Mouse (Mus musculus) MEL (cell line): ENCODE data around the gene Mrpl2. TPM values are rescaled to one million over a fixed set of nuclear protein-coding genes. Genes with fewer than 3 reads are reported as not detected.

Experiments used
- DNase-seq: peaks from one replicate; pipeline ENCODE4 v3.0.0; 2011; ENCODE audit warnings: low read depth, low spot score
- H3K27ac ChIP-seq: 2 replicates; pipeline ENCODE4 v1.5.1; 2012; ENCODE audit warnings: low read depth, mild to moderate bottlenecking, control low read depth, low read length, moderate library complexity; ENCODE audit not compliant: control insufficient read depth
- H3K27me3 ChIP-seq, 2 experiments: fragments of 150-350 bp in 1 of 2; sonication (generic) in 1 of 2; 2 replicates each; pipeline ENCODE4 v1.6.1; 2012; ENCODE audit warnings: low read length in 2 of 2, mild to moderate bottlenecking in 2 of 2, improper control_type of control experiment in 1 of 2, moderate library complexity in 1 of 2; ENCODE audit not compliant: insufficient read depth in 2 of 2, control insufficient read depth in 1 of 2
- H3K36me3 ChIP-seq, 2 experiments: 2 replicates each; pipeline ENCODE4 v1.6.1; 2012 to 2014; ENCODE audit warnings: low read length in 2 of 2, improper control_type of control experiment in 1 of 2, inconsistent platforms in 1 of 2, mild to moderate bottlenecking in 1 of 2; ENCODE audit not compliant: insufficient read depth in 2 of 2, control insufficient read depth in 1 of 2
- H3K4me1 ChIP-seq, 2 experiments: fragments of 150-350 bp in 1 of 2; sonication (generic) in 1 of 2; 2 replicates each; pipeline ENCODE4 v1.6.1; 2012; ENCODE audit warnings: low read length in 2 of 2, improper control_type of control experiment in 1 of 2, mild to moderate bottlenecking in 1 of 2; ENCODE audit not compliant: insufficient read depth in 2 of 2, control insufficient read depth in 1 of 2
- H3K4me3 ChIP-seq, 2 experiments: fragments of 150-350 bp in 1 of 2; sonication (generic) in 1 of 2; 2 replicates each; pipeline ENCODE4 v1.5.1; 2012; ENCODE audit warnings: low read depth in 2 of 2, low read length in 2 of 2, mild to moderate bottlenecking in 2 of 2, moderate library complexity in 2 of 2, control low read depth in 1 of 2, improper control_type of control experiment in 1 of 2; ENCODE audit not compliant: control insufficient read depth in 1 of 2, insufficient read depth in 1 of 2
- H3K79me2 ChIP-seq: 2 replicates; pipeline ENCODE4 v1.6.1; 2012; ENCODE audit warnings: mild to moderate bottlenecking, low read length, moderate library complexity; ENCODE audit not compliant: control insufficient read depth, poor library complexity, insufficient read depth
- H3K9ac ChIP-seq: 2 replicates; pipeline ENCODE4 v1.6.1; 2012; ENCODE audit warnings: low read depth, mild to moderate bottlenecking, control low read depth, low read length, moderate library complexity; ENCODE audit not compliant: control insufficient read depth, poor library complexity, severe bottlenecking
- H3K9me3 ChIP-seq: fragments of 150-350 bp; sonication (generic); replicated peaks from 2 replicates; pipeline ENCODE4 v1.6.1; 2012; ENCODE audit warnings: mild to moderate bottlenecking, low read length, improper control_type of control experiment, moderate library complexity; ENCODE audit not compliant: insufficient read depth
- BHLHE40 ChIP-seq: IDR thresholded peaks from 2 replicates; pipeline ENCODE4 v1.6.1; 2012; ENCODE audit warnings: low read depth, mild to moderate bottlenecking, inconsistent platforms, low read length, improper control_type of control experiment, borderline replicate concordance
- CHD2 ChIP-seq: IDR thresholded peaks from 2 replicates; pipeline ENCODE4 v1.6.1; 2011; ENCODE audit warnings: low read length, improper control_type of control experiment
- CTCF ChIP-seq, 3 experiments: IDR thresholded peaks in 2 of 3; conservative IDR thresholded peaks in 1 of 3; 2 replicates each; pipeline ENCODE4 v1.5.1; 2011 to 2012; ENCODE audit warnings: low read length in 3 of 3, low read depth in 2 of 3, mild to moderate bottlenecking in 2 of 3, improper control_type of control experiment in 1 of 3, inconsistent platforms in 1 of 3, mixed read lengths in 1 of 3, moderate library complexity in 1 of 3; ENCODE audit not compliant: control insufficient read depth in 1 of 3, insufficient read depth in 1 of 3, poor library complexity in 1 of 3, severe bottlenecking in 1 of 3
- EP300 ChIP-seq, 2 experiments: IDR thresholded peaks; 2 replicates each; pipeline ENCODE4 v1.6.1; 2011; ENCODE audit warnings: improper control_type of control experiment in 2 of 2, low read length in 2 of 2, low read depth in 1 of 2, mild to moderate bottlenecking in 1 of 2
- ETS1 ChIP-seq: IDR thresholded peaks from 2 replicates; pipeline ENCODE4 v1.6.1; 2012; ENCODE audit warnings: low read depth, mild to moderate bottlenecking, inconsistent platforms, low read length, improper control_type of control experiment, moderate library complexity
- GABPA ChIP-seq: IDR thresholded peaks from 2 replicates; pipeline ENCODE4 v1.6.1; 2012; ENCODE audit warnings: low read depth, mild to moderate bottlenecking, inconsistent platforms, low read length, improper control_type of control experiment, moderate library complexity
- GATA1 ChIP-seq: IDR thresholded peaks from 2 replicates; pipeline ENCODE4 v1.6.1; 2011; ENCODE audit warnings: low read depth, low read length, improper control_type of control experiment
- HCFC1 ChIP-seq: IDR thresholded peaks from 2 replicates; pipeline ENCODE4 v1.6.1; 2012; ENCODE audit warnings: low read depth, mild to moderate bottlenecking, inconsistent platforms, low read length, improper control_type of control experiment, moderate library complexity
- KAT2A ChIP-seq: conservative IDR thresholded peaks from 2 replicates; pipeline ENCODE4 v1.6.1; 2012; ENCODE audit warnings: low read depth, low read length, improper control_type of control experiment, inconsistent platforms
- MAFK ChIP-seq: IDR thresholded peaks from 2 replicates; pipeline ENCODE4 v1.6.1; 2011; ENCODE audit warnings: low read depth, mild to moderate bottlenecking, low read length, improper control_type of control experiment, borderline replicate concordance
- MAX ChIP-seq: IDR thresholded peaks from 2 replicates; pipeline ENCODE4 v1.6.1; 2011; ENCODE audit warnings: low read length, improper control_type of control experiment
- MXI1 ChIP-seq: IDR thresholded peaks from 2 replicates; pipeline ENCODE4 v1.6.1; 2011; ENCODE audit warnings: mild to moderate bottlenecking, low read depth, low read length, improper control_type of control experiment
- MYB ChIP-seq: IDR thresholded peaks from 2 replicates; pipeline ENCODE4 v1.6.1; 2011; ENCODE audit warnings: mild to moderate bottlenecking, low read depth, low read length, improper control_type of control experiment
- MYC ChIP-seq: IDR thresholded peaks from 2 replicates; pipeline ENCODE4 v1.6.1; 2011; ENCODE audit warnings: low read depth, mild to moderate bottlenecking, low read length, improper control_type of control experiment, moderate library complexity
- NRF1 ChIP-seq: IDR thresholded peaks from 2 replicates; pipeline ENCODE4 v1.6.1; 2014; ENCODE audit warnings: low read depth, mild to moderate bottlenecking, inconsistent platforms, low read length, improper control_type of control experiment, moderate library complexity; ENCODE audit not compliant: poor library complexity, insufficient read depth, severe bottlenecking
- POLR2AphosphoS2 ChIP-seq: IDR thresholded peaks from 2 replicates; pipeline ENCODE4 v1.6.1; 2011; ENCODE audit warnings: low read length, improper control_type of control experiment
- POLR2AphosphoS5 ChIP-seq: IDR thresholded peaks from 2 replicates; pipeline ENCODE4 v1.6.1; 2012; ENCODE audit warnings: low read depth, borderline replicate concordance, mild to moderate bottlenecking, inconsistent platforms, low read length, moderate library complexity, mixed read lengths
- RAD21 ChIP-seq: IDR thresholded peaks from 2 replicates; pipeline ENCODE4 v1.6.1; 2011; ENCODE audit warnings: mild to moderate bottlenecking, low read depth, low read length, improper control_type of control experiment
- RCOR1 ChIP-seq: IDR thresholded peaks from 2 replicates; pipeline ENCODE4 v1.6.1; 2012; ENCODE audit warnings: low read depth, mild to moderate bottlenecking, inconsistent platforms, low read length, improper control_type of control experiment
- SIN3A ChIP-seq: IDR thresholded peaks from 2 replicates; pipeline ENCODE4 v1.6.1; 2012; ENCODE audit warnings: low read length, improper control_type of control experiment, inconsistent platforms
- SMC3 ChIP-seq: IDR thresholded peaks from 2 replicates; pipeline ENCODE4 v1.6.1; 2011; ENCODE audit warnings: low read depth, low read length, improper control_type of control experiment
- TAL1 ChIP-seq: IDR thresholded peaks from 2 replicates; pipeline ENCODE4 v1.6.1; 2012; ENCODE audit warnings: mild to moderate bottlenecking, inconsistent platforms, low read length, moderate library complexity, mixed read lengths
- TBP ChIP-seq: IDR thresholded peaks from 2 replicates; pipeline ENCODE4 v1.8.0; 2011; ENCODE audit warnings: low read depth, low read length, improper control_type of control experiment
- TCF12 ChIP-seq: IDR thresholded peaks from 2 replicates; pipeline ENCODE4 v1.6.1; 2014; ENCODE audit warnings: low read depth, mild to moderate bottlenecking, inconsistent platforms, low read length, improper control_type of control experiment, moderate library complexity
- UBTF ChIP-seq: IDR thresholded peaks from 2 replicates; pipeline ENCODE4 v1.6.1; 2012; ENCODE audit warnings: low read depth, mild to moderate bottlenecking, inconsistent platforms, low read length, improper control_type of control experiment, moderate library complexity, borderline replicate concordance; ENCODE audit not compliant: insufficient read depth
- USF1 ChIP-seq: IDR thresholded peaks from 2 replicates; pipeline ENCODE4 v1.6.1; 2014; ENCODE audit warnings: low read depth, mild to moderate bottlenecking, inconsistent platforms, low read length, improper control_type of control experiment, moderate library complexity
- USF2 ChIP-seq, 2 experiments: IDR thresholded peaks; 2 replicates each; pipeline ENCODE4 v1.6.1; 2011 to 2012; ENCODE audit warnings: improper control_type of control experiment in 2 of 2, low read length in 2 of 2, borderline replicate concordance in 1 of 2, inconsistent platforms in 1 of 2, low read depth in 1 of 2, mild to moderate bottlenecking in 1 of 2; ENCODE audit not compliant: insufficient read depth in 1 of 2
- ZC3H11A ChIP-seq: IDR thresholded peaks from 2 replicates; pipeline ENCODE4 v1.6.1; 2012; ENCODE audit warnings: low read depth, mild to moderate bottlenecking, inconsistent platforms, low read length, improper control_type of control experiment
- ZKSCAN1 ChIP-seq: IDR thresholded peaks from 2 replicates; pipeline ENCODE4 v1.6.1; 2012; ENCODE audit warnings: low read depth, mild to moderate bottlenecking, inconsistent platforms, low read length, improper control_type of control experiment, moderate library complexity
- ZNF384 ChIP-seq: IDR thresholded peaks from 2 replicates; pipeline ENCODE4 v1.6.1; 2012; ENCODE audit warnings: low read depth, mild to moderate bottlenecking, inconsistent platforms, low read length, improper control_type of control experiment
- polyA plus RNA-seq, 2 experiments: library from polyadenylated mRNA; stranded (reverse) in 1 of 2; unstranded in 1 of 2; fragments of >175 nt in 1 of 2; fragments of >200 nt in 1 of 2; gene quantifications; 2 replicates each; pipeline versions ENCODE4 v1.2.1 to v1.2.4; 2012; ENCODE audit warnings: low replicate concordance in 2 of 2, low read depth in 1 of 2; ENCODE audit not compliant: insufficient read length in 2 of 2, insufficient read depth in 1 of 2, missing spikeins in 1 of 2
- total RNA-seq: library from RNA; depleted of rRNA; stranded (reverse); fragments of 300-350 nt; gene quantifications from 2 replicates; pipeline ENCODE4 v1.2.3, GENCODE M21; 2012

Gene Mrpl2
- total and polyA plus RNA-seq, 3 experiments = 207 to 237 TPM; not detected in 1

DNA sequence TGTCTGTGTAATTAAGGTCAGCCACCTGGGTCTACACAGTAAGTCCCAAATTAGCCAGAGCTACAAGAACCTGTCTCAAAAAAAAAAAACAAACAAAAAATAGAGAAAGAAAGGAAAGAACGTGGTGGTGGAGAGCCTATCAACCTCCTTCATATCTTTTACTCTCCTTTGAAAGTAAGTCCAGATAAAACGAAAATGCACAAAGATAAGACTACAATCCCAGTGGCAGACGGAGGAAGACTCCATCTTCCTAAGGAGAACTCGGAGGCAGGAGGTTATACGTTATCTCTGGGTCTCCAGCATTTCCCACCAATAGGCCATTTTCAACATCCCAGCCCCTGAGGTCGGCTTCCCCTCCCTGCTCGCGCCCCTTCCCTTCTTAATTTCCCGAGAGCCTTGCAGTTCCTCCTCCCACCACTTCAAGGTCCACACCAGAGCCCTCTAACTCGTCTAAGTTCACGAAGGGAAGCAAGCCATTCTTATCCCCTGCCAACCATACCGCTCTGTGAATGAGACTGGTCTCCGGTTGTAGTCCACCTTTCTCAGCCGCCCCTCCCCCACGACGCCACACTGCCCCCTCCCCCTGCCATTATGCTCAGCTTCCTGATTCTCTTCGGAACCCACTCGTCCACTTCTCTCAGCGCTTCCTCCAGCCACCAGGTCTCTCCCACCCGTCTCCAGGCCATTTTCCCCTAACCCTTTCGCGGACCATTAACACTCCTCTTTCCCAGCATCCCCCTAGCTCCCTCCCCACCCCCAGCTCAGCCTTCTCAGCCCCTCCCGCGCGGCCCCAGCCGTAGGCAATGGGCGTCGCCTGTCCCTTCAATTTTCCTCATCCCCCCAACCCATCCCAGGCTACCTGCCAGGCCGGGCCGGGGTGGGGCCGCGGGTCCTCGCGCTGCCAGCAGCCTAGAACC is 34.1 kb downstream of the Mrpl2 start (continued):
- TF ChIP-seq CHD2 (peak; percentile 55), EP300 (IDR thresholded peaks at IDR 0.05; ENCODE audit: low read depth in 1 of 2, low read length in 2 of 2) (peak; percentile 51 to 53), RCOR1 (peak; percentile 38; the same call in 1 of the 2 replicates), ZKSCAN1 (no peak), USF2 (IDR thresholded peaks at IDR 0.05; ENCODE audit: borderline replicate concordance in 1 of 2, insufficient read depth in 1 of 2, low read depth in 1 of 2, low read length in 2 of 2) (no peak)

DNA sequence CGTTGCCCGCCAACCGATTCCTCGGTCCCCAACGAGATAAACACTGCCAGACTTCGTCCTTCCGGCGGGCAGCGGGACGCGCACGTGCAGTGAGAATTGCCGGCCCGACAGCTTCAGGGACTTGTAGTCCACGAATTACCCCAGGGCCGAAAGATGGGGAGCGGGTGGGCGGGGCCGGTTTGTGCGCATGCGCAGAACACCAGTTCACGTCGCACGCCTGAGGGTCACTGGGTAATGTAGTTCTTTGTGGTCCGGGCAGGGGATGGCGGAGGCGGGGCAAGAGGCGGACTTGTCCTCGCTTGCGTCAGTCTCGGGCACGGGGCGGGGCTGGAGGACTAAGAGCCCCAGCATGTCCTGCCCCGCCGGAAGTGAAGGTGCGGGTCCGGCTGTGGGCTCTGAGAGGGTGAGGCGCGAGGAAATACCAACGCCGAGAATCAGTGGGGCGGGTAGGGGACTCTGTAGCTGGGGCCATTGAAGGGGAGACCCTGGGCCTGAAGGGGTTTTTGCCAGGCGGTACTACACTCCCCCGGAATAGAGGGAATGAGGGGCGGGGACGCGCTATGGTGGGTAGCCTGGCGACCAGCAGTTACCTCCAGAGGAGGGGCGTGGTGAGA is 34.8 kb downstream of the Mrpl2 start, which contains the start of gene Klhdc3:
Klhdc3 (minus strand) TSS at position 155 of the 614 bp plus-strand sequence.
- Histone ChIP-seq H3K4me1 (peaks cover 2 to 9% of the 10 kb centered on the region in 2 experiments; a peak in 3 of 4 replicates), H3K36me3 (peaks cover 0 to 13% of the 10 kb centered on the region in 2 experiments; a peak in 2 of 4 replicates)
- no peak for TF ChIP-seq CTCF (IDR thresholded peaks at IDR 0.05 in 2 of 3, conservative IDR thresholded peaks at IDR 0.05 in 1 of 3; ENCODE audit: control insufficient read depth in 1 of 3, insufficient read depth in 1 of 3, low read depth in 2 of 3, low read length in 3 of 3, poor library complexity in 1 of 3, severe bottlenecking in 1 of 3)
- no peak for TF ChIP-seq UBTF
- no peak for TF ChIP-seq MAFK
- TF ChIP-seq NRF1 = peak; percentile 84
- TF ChIP-seq TCF12 = peak; percentile 53; the same call in 1 of the 2 replicates
- no peak for TF ChIP-seq GATA1
- TF ChIP-seq MAX = peak; percentile 72; the same call in 1 of the 2 replicates
- TF ChIP-seq MXI1 = peak; percentile 90
- TF ChIP-seq TBP = peak; percentile 11; the same call in 1 of the 2 replicates
- no peak for TF ChIP-seq EP300 (IDR thresholded peaks at IDR 0.05; ENCODE audit: low read depth in 1 of 2, low read length in 2 of 2)
- no peak for TF ChIP-seq ETS1
- no peak for TF ChIP-seq MYB
- no peak for TF ChIP-seq TAL1
- TF ChIP-seq CHD2 = no peak
- TF ChIP-seq BHLHE40 = peak; percentile 90
- TF ChIP-seq ZC3H11A = no peak
- peak; percentile 98 for TF ChIP-seq HCFC1
- no peak for TF ChIP-seq USF2 (IDR thresholded peaks at IDR 0.05; ENCODE audit: borderline replicate concordance in 1 of 2, insufficient read depth in 1 of 2, low read depth in 1 of 2, low read length in 2 of 2)
- TF ChIP-seq POLR2AphosphoS2 = peak; percentile 70; the same call in 1 of the 2 replicates
- TF ChIP-seq RAD21 = no peak
- peak; percentile 89 for TF ChIP-seq SIN3A
- peak; percentile 55 for TF ChIP-seq USF1
- TF ChIP-seq ZKSCAN1 = no peak
- TF ChIP-seq KAT2A = peak; percentile 79; the same call in 1 of the 2 replicates
- TF ChIP-seq RCOR1 = no peak
- TF ChIP-seq POLR2AphosphoS5 = no peak
- no peak for TF ChIP-seq ZNF384
- TF ChIP-seq MYC = 0 out of 2 replicates have a peak, but pooled peaks have one; percentile 9
- no peak for TF ChIP-seq SMC3
- TF ChIP-seq GABPA = no peak

More for the DNA sequence above, 34.8 kb downstream of the Mrpl2 start, which contains the start of gene Klhdc3:
- no peaks in the 10 kb centered on the region for H3K9me3 ChIP-seq
- H3K9ac ChIP-seq = peak within 1 kb of the TSS; percentile 95
- peak; percentile 100 for DNase-seq
- peak within 1 kb of the TSS; percentile 86 for H3K27ac ChIP-seq
- H3K27me3 ChIP-seq = no peaks in the 10 kb centered on the region
- peaks cover 35% of the 10 kb centered on the region for H3K79me2 ChIP-seq
- peak within 1 kb of the TSS; percentile 80 to 93 for H3K4me3 ChIP-seq
